Mouse (Mus musculus): ENCODE results near the gene Ncoa1. TPM values are rescaled to one million over a fixed set of nuclear protein-coding genes. Genes with fewer than 3 reads are reported as not detected.

Ncoa1 gene
- polyA plus RNA-seq, 1 experiment from 2014 or later: 2.3 TPM

GRCm38 (mm10) chr12:4500516-4500915 is 23.5 kb upstream of the Ncoa1 start:
- 92% methylated on average over 4 of the region's 4 CpGs for WGBS
- no peak for DNase-seq (ENCODE audit: low spot score)
- Histone ChIP-seq H3K4me3 (no peak overlapping the region), H3K27ac (replicated peaks) (no peak overlapping the region), H3K9me3 (replicated peaks) (no peaks in the 10 kb centered on the region), H3K36me3 (no peaks in the 10 kb centered on the region), H3K27me3 (ENCODE audit: low read depth, poor library complexity, severe bottlenecking) (no peaks in the 10 kb centered on the region), H3K4me1 (no peaks in the 10 kb centered on the region)

GRCm38 (mm10) chr12:4499651-4500175 is 22.7 kb upstream of the Ncoa1 start:
- Histone ChIP-seq H3K9me3 (replicated peaks) (no peaks in the 10 kb centered on the region), H3K27me3 (ENCODE audit: low read depth, poor library complexity, severe bottlenecking) (no peaks in the 10 kb centered on the region), H3K4me3 (no peak overlapping the region), H3K4me1 (no peaks in the 10 kb centered on the region), H3K36me3 (no peaks in the 10 kb centered on the region), H3K27ac (replicated peaks) (no peak overlapping the region)
- DNase-seq (ENCODE audit: low spot score): no peak
- 79% methylated on average over 3 of the region's 3 CpGs for WGBS

GRCm38 (mm10) chr12:4488411-4488810 is 11.4 kb upstream of the Ncoa1 start:
- DNase-seq (ENCODE audit: low spot score): peak; percentile 6
- Histone ChIP-seq H3K36me3 (no peaks in the 10 kb centered on the region), H3K27me3 (ENCODE audit: low read depth, poor library complexity, severe bottlenecking) (no peaks in the 10 kb centered on the region), H3K4me3 (no peak overlapping the region), H3K27ac (replicated peaks) (no peak overlapping the region), H3K9me3 (replicated peaks) (no peaks in the 10 kb centered on the region), H3K4me1 (no peaks in the 10 kb centered on the region)
- 84% methylated on average over 6 of the region's 6 CpGs for WGBS

- DNase-seq (ENCODE audit: low spot score): no peak
- no peaks in the 10 kb centered on the region for H3K9me3 ChIP-seq (replicated peaks)
- WGBS: 78% methylated on average over 4 of the region's 4 CpGs
- peaks cover 17% of the 10 kb centered on the region for H3K4me1 ChIP-seq
- H3K4me3 ChIP-seq: no peak overlapping the region
- no peaks in the 10 kb centered on the region for H3K36me3 ChIP-seq
- peaks cover 9% of the 10 kb centered on the region for H3K27me3 ChIP-seq (ENCODE audit: low read depth, poor library complexity, severe bottlenecking)
- no peak overlapping the region for H3K27ac ChIP-seq (replicated peaks)
Observed at GRCm38 (mm10) chr12:4483386-4483785, 6.4 kb upstream of the Ncoa1 start.

- Histone ChIP-seq H3K9me3 (replicated peaks) (no peaks in the 10 kb centered on the region), H3K27me3 (ENCODE audit: low read depth, poor library complexity, severe bottlenecking) (peaks cover 19% of the 10 kb centered on the region), H3K27ac (replicated peaks) (no peak overlapping the region), H3K4me1 (peaks cover 17% of the 10 kb centered on the region), H3K36me3 (no peaks in the 10 kb centered on the region), H3K4me3 (no peak overlapping the region)
- DNase-seq (ENCODE audit: low spot score): no peak
- 61% methylated on average over 5 of the region's 5 CpGs for WGBS
Observed at GRCm38 (mm10) chr12:4481687-4482086, 4.7 kb upstream of the Ncoa1 start.

GRCm38 (mm10) chr12:4480250-4480649 is 3.3 kb upstream of the Ncoa1 start:
- H3K9me3 ChIP-seq (replicated peaks): no peaks in the 10 kb centered on the region
- H3K36me3 ChIP-seq: no peaks in the 10 kb centered on the region
- peaks cover 27% of the 10 kb centered on the region for H3K4me1 ChIP-seq
- WGBS: 84% methylated on average over 4 of the region's 4 CpGs
- no peak overlapping the region for H3K27ac ChIP-seq (replicated peaks)
- no peak for DNase-seq (ENCODE audit: low spot score)
- H3K4me3 ChIP-seq: no peak overlapping the region
- peaks cover 28% of the 10 kb centered on the region for H3K27me3 ChIP-seq (ENCODE audit: low read depth, poor library complexity, severe bottlenecking)

GRCm38 (mm10) chr12:4479171-4479881 is 2.3 kb upstream of the Ncoa1 start:
- Histone ChIP-seq H3K4me1 (peaks cover 32% of the 10 kb centered on the region), H3K9me3 (replicated peaks) (no peaks in the 10 kb centered on the region), H3K27me3 (ENCODE audit: low read depth, poor library complexity, severe bottlenecking) (peaks cover 37% of the 10 kb centered on the region), H3K4me3 (no peak overlapping the region), H3K27ac (replicated peaks) (no peak overlapping the region), H3K36me3 (no peaks in the 10 kb centered on the region)
- WGBS: 82% methylated on average over 3 of the region's 3 CpGs
- no peak for DNase-seq (ENCODE audit: low spot score)

GRCm38 (mm10) chr12:4477941-4478795 is 1.2 kb upstream of the Ncoa1 start:
- peaks cover 32% of the 10 kb centered on the region for H3K4me1 ChIP-seq
- H3K9me3 ChIP-seq (replicated peaks): no peaks in the 10 kb centered on the region
- WGBS: 68% methylated on average over 6 of the region's 6 CpGs
- 0 out of 2 replicates have a peak overlapping the region, but pooled peaks have one; percentile 72 for H3K4me3 ChIP-seq
- no peaks in the 10 kb centered on the region for H3K36me3 ChIP-seq
- no peak for DNase-seq (ENCODE audit: low spot score)
- H3K27ac ChIP-seq (replicated peaks): no peak overlapping the region
- peaks cover 49% of the 10 kb centered on the region for H3K27me3 ChIP-seq (ENCODE audit: low read depth, poor library complexity, severe bottlenecking)

GRCm38 (mm10) chr12:4476291-4476831 is 621 bp downstream of the Ncoa1 start:
- peak overlapping the region; percentile 95 for H3K27ac ChIP-seq (replicated peaks)
- H3K27me3 ChIP-seq (ENCODE audit: low read depth, poor library complexity, severe bottlenecking): peaks cover 56% of the 10 kb centered on the region
- no peaks in the 10 kb centered on the region for H3K9me3 ChIP-seq (replicated peaks)
- H3K4me1 ChIP-seq: peaks cover 16% of the 10 kb centered on the region
- H3K4me3 ChIP-seq: peak overlapping the region; percentile 72
- DNase-seq (ENCODE audit: low spot score): peak; percentile 74
- no peaks in the 10 kb centered on the region for H3K36me3 ChIP-seq
- WGBS: 6% methylated on average over 72 of the region's 73 CpGs

GRCm38 (mm10) chr12:4475251-4475993 is 1.6 kb downstream of the Ncoa1 start:
- H3K9me3 ChIP-seq (replicated peaks): no peaks in the 10 kb centered on the region
- 7% methylated on average over 18 of the region's 18 CpGs for WGBS
- peak; percentile 15 for DNase-seq (ENCODE audit: low spot score)
- no peaks in the 10 kb centered on the region for H3K36me3 ChIP-seq
- peak overlapping the region; percentile 72 for H3K4me3 ChIP-seq
- no peak overlapping the region for H3K27ac ChIP-seq (replicated peaks)
- peaks cover 56% of the 10 kb centered on the region for H3K27me3 ChIP-seq (ENCODE audit: low read depth, poor library complexity, severe bottlenecking)
- peaks cover 16% of the 10 kb centered on the region for H3K4me1 ChIP-seq

- H3K36me3 ChIP-seq: no peaks in the 10 kb centered on the region
- no peaks in the 10 kb centered on the region for H3K4me1 ChIP-seq
- H3K27ac ChIP-seq (replicated peaks): no peak overlapping the region
- no peak overlapping the region for H3K4me3 ChIP-seq
- peaks cover 16% of the 10 kb centered on the region for H3K27me3 ChIP-seq (ENCODE audit: low read depth, poor library complexity, severe bottlenecking)
- 85% methylated on average over 2 of the region's 2 CpGs for WGBS
- H3K9me3 ChIP-seq (replicated peaks): no peaks in the 10 kb centered on the region
- DNase-seq (ENCODE audit: low spot score): no peak
Observed at GRCm38 (mm10) chr12:4469115-4469514, 7.9 kb downstream of the Ncoa1 start.

GRCm38 (mm10) chr12:4463701-4464100 is 13.3 kb downstream of the Ncoa1 start:
- no peak for DNase-seq (ENCODE audit: low spot score)
- H3K4me3 ChIP-seq: no peak overlapping the region
- H3K9me3 ChIP-seq (replicated peaks): no peaks in the 10 kb centered on the region
- H3K4me1 ChIP-seq: no peaks in the 10 kb centered on the region
- H3K27ac ChIP-seq (replicated peaks): no peak overlapping the region
- no peaks in the 10 kb centered on the region for H3K36me3 ChIP-seq
- 95% methylated on average over 2 of the region's 2 CpGs for WGBS
- no peaks in the 10 kb centered on the region for H3K27me3 ChIP-seq (ENCODE audit: low read depth, poor library complexity, severe bottlenecking)
